Mouse (Mus musculus): ENCODE results near the gene Acap1. TPM values are rescaled to one million over a fixed set of nuclear protein-coding genes. Genes with fewer than 3 reads are reported as not detected.

Gene Acap1
- polyA plus RNA-seq (2014; fragmentation: Nextera tagmentation; extraction: Ambion mirVana) = 0.56 and 0.60 TPM in 2 replicates

GRCm38 (mm10) chr11:69895291-69895690, at the start of gene Acap1:
TSS of gene Acap1 (minus strand) at chr11:69895539.
- ATAC-seq (replicated peaks; ENCODE audit: insufficient number of reproducible peaks, low FRiP score, low TSS enrichment, low read depth) (no peak), DNase-seq (ENCODE audit: low spot score) (no peak)
- WGBS = 78% methylated on average over 4 of the region's 4 CpGs
- Histone ChIP-seq H3K4me2 (ENCODE audit: low read depth, low read length) (no peak within 1 kb of the TSS), H3K4me3 (ENCODE audit: low read depth, low read length) (no peak within 1 kb of the TSS), H3K36me3 (replicated peaks; ENCODE audit: control insufficient read depth, insufficient read depth, low read depth, low read length) (no peaks in the 10 kb centered on the region), H3K27me3 (ENCODE audit: control insufficient read depth, insufficient read depth, low read length) (no peaks in the 10 kb centered on the region), H3K27ac (replicated peaks; ENCODE audit: low read depth, low read length) (no peak within 1 kb of the TSS), H3K9ac (replicated peaks; ENCODE audit: low read length) (no peak within 1 kb of the TSS), H3K4me1 (ENCODE audit: control insufficient read depth, insufficient read depth, low read length) (peaks cover 4% of the 10 kb centered on the region; the same call in 1 of the 2 replicates), H3K9me3 (replicated peaks; ENCODE audit: control insufficient read depth, low read length) (no peaks in the 10 kb centered on the region)

- no peak overlapping the region for H3K9ac ChIP-seq (replicated peaks; ENCODE audit: low read length)
- H3K27me3 ChIP-seq (ENCODE audit: control insufficient read depth, insufficient read depth, low read length) = no peaks in the 10 kb centered on the region
- WGBS = 88% methylated on average over 4 of the region's 4 CpGs
- DNase-seq (ENCODE audit: low spot score) (no peak), ATAC-seq (replicated peaks; ENCODE audit: insufficient number of reproducible peaks, low FRiP score, low TSS enrichment, low read depth) (no peak)
- H3K9me3 ChIP-seq (replicated peaks; ENCODE audit: control insufficient read depth, low read length) = no peaks in the 10 kb centered on the region
- peaks cover 3% of the 10 kb centered on the region; the same call in 1 of the 2 replicates for H3K4me1 ChIP-seq (ENCODE audit: control insufficient read depth, insufficient read depth, low read length)
- no peak overlapping the region for H3K4me2 ChIP-seq (ENCODE audit: low read depth, low read length)
- H3K4me3 ChIP-seq (ENCODE audit: low read depth, low read length) = no peak overlapping the region
- H3K36me3 ChIP-seq (replicated peaks; ENCODE audit: control insufficient read depth, insufficient read depth, low read depth, low read length) = peaks cover 4% of the 10 kb centered on the region
- H3K27ac ChIP-seq (replicated peaks; ENCODE audit: low read depth, low read length) = no peak overlapping the region
Measured at GRCm38 (mm10) chr11:69940962-69941361, 45.6 kb upstream of the Acap1 start.

- Histone ChIP-seq H3K4me2 (ENCODE audit: low read depth, low read length) (no peak overlapping the region), H3K9me3 (replicated peaks; ENCODE audit: control insufficient read depth, low read length) (no peaks in the 10 kb centered on the region), H3K4me3 (ENCODE audit: low read depth, low read length) (no peak overlapping the region), H3K27ac (replicated peaks; ENCODE audit: low read depth, low read length) (no peak overlapping the region), H3K36me3 (replicated peaks; ENCODE audit: control insufficient read depth, insufficient read depth, low read depth, low read length) (peaks cover 4% of the 10 kb centered on the region), H3K27me3 (ENCODE audit: control insufficient read depth, insufficient read depth, low read length) (0 out of 2 replicates have a peak, but pooled peaks cover 2% of the 10 kb centered on the region), H3K4me1 (ENCODE audit: control insufficient read depth, insufficient read depth, low read length) (peaks cover 6% of the 10 kb centered on the region), H3K9ac (replicated peaks; ENCODE audit: low read length) (no peak overlapping the region)
- DNase-seq (ENCODE audit: low spot score) (no peak), ATAC-seq (replicated peaks; ENCODE audit: insufficient number of reproducible peaks, low FRiP score, low TSS enrichment, low read depth) (no peak)
- WGBS = 94% methylated on average over 17 of the region's 17 CpGs
Measured at GRCm38 (mm10) chr11:69939731-69940130, 44.4 kb upstream of the Acap1 start.

- H3K27ac ChIP-seq (replicated peaks; ENCODE audit: low read depth, low read length) = no peak overlapping the region
- DNase-seq (ENCODE audit: low spot score) = no peak
- H3K4me1 ChIP-seq (ENCODE audit: control insufficient read depth, insufficient read depth, low read length) = peaks cover 6% of the 10 kb centered on the region
- no peaks in the 10 kb centered on the region for H3K9me3 ChIP-seq (replicated peaks; ENCODE audit: control insufficient read depth, low read length)
- 0 out of 2 replicates have a peak, but pooled peaks cover 2% of the 10 kb centered on the region for H3K27me3 ChIP-seq (ENCODE audit: control insufficient read depth, insufficient read depth, low read length)
- no peak overlapping the region for H3K4me2 ChIP-seq (ENCODE audit: low read depth, low read length)
- H3K4me3 ChIP-seq (ENCODE audit: low read depth, low read length) = no peak overlapping the region
- no peak overlapping the region for H3K9ac ChIP-seq (replicated peaks; ENCODE audit: low read length)
- 74% methylated on average over 5 of the region's 5 CpGs for WGBS
- H3K36me3 ChIP-seq (replicated peaks; ENCODE audit: control insufficient read depth, insufficient read depth, low read depth, low read length) = peaks cover 2% of the 10 kb centered on the region
- no peak for ATAC-seq (replicated peaks; ENCODE audit: insufficient number of reproducible peaks, low FRiP score, low TSS enrichment, low read depth)
Measured at GRCm38 (mm10) chr11:69939181-69939580, 43.8 kb upstream of the Acap1 start.

- no peak overlapping the region for H3K4me3 ChIP-seq (ENCODE audit: low read depth, low read length)
- no peaks in the 10 kb centered on the region for H3K9me3 ChIP-seq (replicated peaks; ENCODE audit: control insufficient read depth, low read length)
- H3K27ac ChIP-seq (replicated peaks; ENCODE audit: low read depth, low read length) = no peak overlapping the region
- H3K4me2 ChIP-seq (ENCODE audit: low read depth, low read length) = no peak overlapping the region
- WGBS = 16% methylated on average over 9 of the region's 9 CpGs
- H3K36me3 ChIP-seq (replicated peaks; ENCODE audit: control insufficient read depth, insufficient read depth, low read depth, low read length) = no peaks in the 10 kb centered on the region
- ATAC-seq (replicated peaks; ENCODE audit: insufficient number of reproducible peaks, low FRiP score, low TSS enrichment, low read depth) = no peak
- H3K9ac ChIP-seq (replicated peaks; ENCODE audit: low read length) = no peak overlapping the region; the same call in 1 of the 2 replicates
- peaks cover 6% of the 10 kb centered on the region for H3K4me1 ChIP-seq (ENCODE audit: control insufficient read depth, insufficient read depth, low read length)
- 0 out of 2 replicates have a peak, but pooled peaks cover 2% of the 10 kb centered on the region for H3K27me3 ChIP-seq (ENCODE audit: control insufficient read depth, insufficient read depth, low read length)
- DNase-seq (ENCODE audit: low spot score) = no peak
Measured at GRCm38 (mm10) chr11:69938401-69938979, 43.2 kb upstream of the Acap1 start.

- WGBS = 62% methylated on average over 5 of the region's 5 CpGs
- DNase-seq (ENCODE audit: low spot score) = no peak
Measured at GRCm38 (mm10) chr11:69937834-69938233, 42.5 kb upstream of the Acap1 start.

GRCm38 (mm10) chr11:69937385-69937784, 42.0 kb upstream of the Acap1 start:
- ATAC-seq (replicated peaks; ENCODE audit: insufficient number of reproducible peaks, low FRiP score, low TSS enrichment, low read depth) (no peak), DNase-seq (ENCODE audit: low spot score) (no peak)
- no peaks in the 10 kb centered on the region for H3K36me3 ChIP-seq (replicated peaks; ENCODE audit: control insufficient read depth, insufficient read depth, low read depth, low read length)
- peaks cover 6% of the 10 kb centered on the region for H3K4me1 ChIP-seq (ENCODE audit: control insufficient read depth, insufficient read depth, low read length)
- WGBS = 34% methylated on average over 4 of the region's 4 CpGs
- no peak overlapping the region for H3K27ac ChIP-seq (replicated peaks; ENCODE audit: low read depth, low read length)
- H3K4me3 ChIP-seq (ENCODE audit: low read depth, low read length) = no peak overlapping the region
- H3K9me3 ChIP-seq (replicated peaks; ENCODE audit: control insufficient read depth, low read length) = no peaks in the 10 kb centered on the region
- 0 out of 2 replicates have a peak, but pooled peaks cover 2% of the 10 kb centered on the region for H3K27me3 ChIP-seq (ENCODE audit: control insufficient read depth, insufficient read depth, low read length)
- no peak overlapping the region for H3K4me2 ChIP-seq (ENCODE audit: low read depth, low read length)
- H3K9ac ChIP-seq (replicated peaks; ENCODE audit: low read length) = no peak overlapping the region

More at GRCm38 (mm10) chr11:69937834-69938233, 42.5 kb upstream of the Acap1 start:
- Histone ChIP-seq H3K4me3 (ENCODE audit: low read depth, low read length) (no peak overlapping the region), H3K9ac (replicated peaks; ENCODE audit: low read length) (no peak overlapping the region; the same call in 1 of the 2 replicates), H3K36me3 (replicated peaks; ENCODE audit: control insufficient read depth, insufficient read depth, low read depth, low read length) (no peaks in the 10 kb centered on the region), H3K27me3 (ENCODE audit: control insufficient read depth, insufficient read depth, low read length) (0 out of 2 replicates have a peak, but pooled peaks cover 2% of the 10 kb centered on the region), H3K27ac (replicated peaks; ENCODE audit: low read depth, low read length) (no peak overlapping the region), H3K9me3 (replicated peaks; ENCODE audit: control insufficient read depth, low read length) (no peaks in the 10 kb centered on the region), H3K4me2 (ENCODE audit: low read depth, low read length) (no peak overlapping the region), H3K4me1 (ENCODE audit: control insufficient read depth, insufficient read depth, low read length) (peaks cover 6% of the 10 kb centered on the region)
- ATAC-seq (replicated peaks; ENCODE audit: insufficient number of reproducible peaks, low FRiP score, low TSS enrichment, low read depth) = no peak

DNA sequence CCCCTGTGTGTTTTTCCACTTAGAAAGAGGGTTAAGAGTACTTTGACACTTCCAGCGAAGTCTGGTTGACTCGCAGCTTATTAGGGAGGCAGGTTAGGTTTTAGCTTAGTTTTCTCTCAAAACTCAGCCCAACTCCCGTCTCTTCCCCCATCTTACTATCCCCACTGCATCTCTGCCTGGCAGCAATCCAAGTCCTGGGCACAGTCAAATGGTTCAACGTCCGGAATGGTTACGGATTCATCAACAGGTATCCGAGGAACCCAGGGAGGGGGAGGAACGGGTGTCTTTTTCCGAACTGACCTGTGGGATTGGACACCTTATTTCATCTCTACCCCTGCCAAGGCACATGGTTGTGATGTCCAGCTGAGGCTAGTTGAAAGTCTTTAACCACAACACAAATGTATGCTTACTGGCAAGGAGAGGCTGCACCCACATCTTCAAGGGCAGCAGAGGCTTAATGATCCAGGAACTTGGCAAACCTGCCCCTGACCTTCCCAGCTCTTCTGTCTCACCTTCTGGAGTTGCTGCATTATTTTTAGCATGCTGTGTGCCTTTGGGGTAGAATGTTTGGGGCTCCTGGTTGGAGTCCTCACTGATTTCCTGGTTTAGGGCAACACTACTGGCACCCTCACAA, 41.5 kb upstream of the Acap1 start:
- Histone ChIP-seq H3K36me3 (replicated peaks; ENCODE audit: control insufficient read depth, insufficient read depth, low read depth, low read length) (no peaks in the 10 kb centered on the region), H3K4me1 (ENCODE audit: control insufficient read depth, insufficient read depth, low read length) (peaks cover 6% of the 10 kb centered on the region), H3K4me3 (ENCODE audit: low read depth, low read length) (peak overlapping the region; percentile 58), H3K9ac (replicated peaks; ENCODE audit: low read length) (no peak overlapping the region), H3K9me3 (replicated peaks; ENCODE audit: control insufficient read depth, low read length) (no peaks in the 10 kb centered on the region), H3K4me2 (ENCODE audit: low read depth, low read length) (peak overlapping the region; percentile 100), H3K27ac (replicated peaks; ENCODE audit: low read depth, low read length) (no peak overlapping the region), H3K27me3 (ENCODE audit: control insufficient read depth, insufficient read depth, low read length) (0 out of 2 replicates have a peak, but pooled peaks cover 2% of the 10 kb centered on the region)
- whole genome bisulfite sequencing = 47% methylated on average over 9 of the region's 9 CpGs
- no peak for ATAC-seq (replicated peaks; ENCODE audit: insufficient number of reproducible peaks, low FRiP score, low TSS enrichment, low read depth)
- no peak for DNase-seq (ENCODE audit: low spot score)
